Mouse (Mus musculus): ENCODE measurements around the gene Ppp1r27.

DNA sequence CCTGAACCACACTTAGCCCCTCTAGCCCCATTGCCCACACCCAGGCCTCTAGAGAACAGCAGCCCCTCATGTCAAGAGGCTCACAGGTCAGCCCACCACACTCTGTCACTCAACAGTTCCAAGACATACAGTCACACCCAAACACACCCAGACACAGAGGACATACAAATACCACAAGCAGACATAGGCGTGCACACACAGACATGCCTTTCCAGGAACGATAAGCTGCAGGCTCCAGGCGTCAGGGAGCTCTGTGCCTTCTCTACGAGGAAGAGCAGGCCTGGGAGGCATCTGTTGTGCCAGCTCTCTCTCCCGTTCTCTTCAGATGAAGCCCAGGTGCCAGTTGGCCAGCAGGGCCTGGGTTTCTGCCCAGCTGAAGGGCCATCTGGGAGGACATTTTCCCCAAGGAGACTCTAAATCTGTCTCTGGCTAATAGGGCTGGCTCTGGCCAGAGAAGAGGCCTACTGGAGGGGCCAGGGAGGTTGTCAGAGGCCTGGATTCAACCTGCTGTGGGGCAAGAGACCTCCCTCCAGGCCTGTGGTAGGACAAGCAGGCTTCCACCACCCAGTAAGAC lies 29.9 kb downstream of the Ppp1r27 start:
- TF ChIP-seq CTCF (IDR thresholded peaks at IDR 0.05; ENCODE audit: low read depth, low read length) = 0 out of 2 replicates have a peak, but pooled peaks have one; percentile 8
- TF ChIP-seq POLR2A (IDR thresholded peaks at IDR 0.05; ENCODE audit: extremely low read depth, insufficient read depth, low read length) = no peak
